Mouse (Mus musculus) lung, postnatal 0 days (tissue): ENCODE results near the gene Upp2. TPM values are rescaled to one million over a fixed set of nuclear protein-coding genes. Genes with fewer than 3 reads are reported as not detected.

Source experiments
- ATAC-seq: fragments of 200-750 bp; cut with Nextera tagmentation; 2 replicates; pipeline ENCODE4 v1.8.0; 2017; ENCODE audit warnings: moderate library complexity
- DNase-seq: peaks from one replicate; pipeline ENCODE4 v3.0.0-alpha.2; 2016; ENCODE audit warnings: low spot score
- H3K27ac ChIP-seq: fragments of 300-500 bp; sonication (generic); 2 replicates; pipeline ENCODE4 v1.5.1; 2014; ENCODE audit warnings: antibody characterized with exemption, mild to moderate bottlenecking, low read length, mixed read lengths
- H3K27me3 ChIP-seq: fragments of 300-500 bp; sonication (generic); replicated peaks from 2 replicates; pipeline ENCODE4 v1.6.1; 2014; ENCODE audit warnings: low read length, mixed read lengths; ENCODE audit not compliant: insufficient read depth
- H3K36me3 ChIP-seq: fragments of 300-500 bp; sonication (generic); 2 replicates; pipeline ENCODE4 v1.6.1; 2014; ENCODE audit warnings: low read length, mixed read lengths; ENCODE audit not compliant: insufficient read depth
- H3K4me1 ChIP-seq: fragments of 300-500 bp; sonication (generic); 2 replicates; pipeline ENCODE4 v1.6.1; 2014; ENCODE audit warnings: antibody characterized with exemption, low read depth, low read length, mixed read lengths; ENCODE audit not compliant: insufficient read depth
- H3K4me2 ChIP-seq: fragments of 300-500 bp; sonication (generic); replicated peaks from 2 replicates; pipeline ENCODE4 v1.6.1; 2014; ENCODE audit warnings: low read depth, mild to moderate bottlenecking, low read length, moderate library complexity, mixed read lengths
- H3K4me3 ChIP-seq: fragments of 300-500 bp; sonication (generic); 2 replicates; pipeline ENCODE4 v1.5.1; 2014; ENCODE audit warnings: low read depth, low read length
- H3K9ac ChIP-seq: fragments of 300-500 bp; sonication (generic); replicated peaks from 2 replicates; pipeline ENCODE4 v1.6.1; 2014; ENCODE audit warnings: low read depth, mild to moderate bottlenecking
- H3K9me3 ChIP-seq: fragments of 300-500 bp; sonication (generic); 2 replicates; pipeline ENCODE4 v1.6.1; 2016; ENCODE audit warnings: low read length, mixed read lengths
- CTCF ChIP-seq: IDR thresholded peaks from 2 replicates; pipeline ENCODE4 v1.5.1; 2016; ENCODE audit warnings: antibody characterized with exemption, mild to moderate bottlenecking
- EP300 ChIP-seq: IDR thresholded peaks from 2 replicates; pipeline ENCODE4 v1.6.1; 2016; ENCODE audit warnings: antibody characterized with exemption, mild to moderate bottlenecking, control low read depth
- whole genome bisulfite sequencing: fragments of 180-500 bp; shearing (Covaris S2); extraction: QIAGEN DNeasy Blood & Tissue Kit; methylation state at CpG from one replicate; pipeline ENCODE4 v1.1.7; 2014; 5-methylcytosine and 5-hydroxymethylcytosine counted together
- polyA plus RNA-seq: library from polyadenylated mRNA; unstranded; fragments of >200 nt; fragmentation: Nextera tagmentation; extraction: Ambion mirVana; gene quantifications from 2 replicates; pipeline ENCODE4 v1.2.1, GENCODE M21; 2015

The Upp2 gene
- polyA plus RNA-seq, 1 experiment from 2014 or later: 6.4 TPM

DNA sequence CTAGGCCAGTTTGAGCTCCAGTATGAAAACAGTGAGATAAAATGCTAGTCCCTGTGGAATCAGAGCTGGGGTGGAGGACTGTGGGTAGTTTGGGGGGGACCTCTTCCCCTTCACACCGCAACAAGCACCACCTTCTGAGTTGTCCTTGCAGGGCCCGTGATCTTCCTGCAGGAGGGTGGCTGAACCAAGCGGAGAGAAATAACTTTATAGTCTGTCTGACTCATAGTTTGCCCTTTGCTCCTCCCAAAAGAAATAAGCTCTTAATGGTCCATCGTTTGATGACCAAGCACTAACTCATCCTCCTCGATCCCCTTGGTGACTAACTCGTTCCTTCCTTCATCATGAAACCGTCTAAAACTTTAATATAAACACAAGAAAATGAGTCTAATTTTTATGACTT, 20.8 kb upstream of the Upp2 start:
- DNase-seq: no peak
- WGBS: 89% methylated on average over 7 of the region's 7 CpGs
- no peak overlapping the region for H3K27ac ChIP-seq
- no peak overlapping the region for H3K4me2 ChIP-seq
- peaks cover 9% of the 10 kb centered on the region; the same call in 1 of the 2 replicates for H3K4me1 ChIP-seq
- no peak overlapping the region for H3K4me3 ChIP-seq
- H3K36me3 ChIP-seq: no peaks in the 10 kb centered on the region
- ATAC-seq: no peak
- TF ChIP-seq CTCF (no peak), EP300 (no peak)
- H3K27me3 ChIP-seq: no peaks in the 10 kb centered on the region
- no peak overlapping the region for H3K9ac ChIP-seq
- H3K9me3 ChIP-seq: no peaks in the 10 kb centered on the region

DNA sequence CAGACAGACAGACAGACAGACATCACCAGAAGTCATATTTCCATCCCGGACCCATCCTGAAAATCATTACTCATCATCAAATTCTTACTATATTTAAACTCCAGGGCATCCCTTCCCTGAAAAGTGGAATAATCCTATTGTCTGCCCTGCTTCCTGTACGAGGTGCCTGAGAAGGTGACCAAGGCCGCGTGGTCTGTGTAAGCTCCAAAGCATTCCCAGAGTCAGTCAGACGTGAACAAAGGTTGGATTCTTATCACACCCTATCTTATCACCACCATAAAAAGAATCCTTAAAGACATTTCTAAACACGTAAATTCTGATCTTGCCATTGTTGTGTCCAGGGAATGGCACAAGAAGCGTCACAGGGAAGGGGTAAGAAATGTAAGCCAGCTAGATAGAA, 18.2 kb upstream of the Upp2 start:
- ATAC-seq (no peak), DNase-seq (no peak)
- Histone ChIP-seq H3K9ac (no peak overlapping the region), H3K4me2 (no peak overlapping the region), H3K36me3 (no peaks in the 10 kb centered on the region), H3K4me1 (peaks cover 9% of the 10 kb centered on the region; the same call in 1 of the 2 replicates), H3K27ac (no peak overlapping the region), H3K9me3 (no peaks in the 10 kb centered on the region), H3K27me3 (no peaks in the 10 kb centered on the region), H3K4me3 (no peak overlapping the region)
- no peak for TF ChIP-seq EP300
- no peak for TF ChIP-seq CTCF
- WGBS: 49% methylated on average over 7 of the region's 7 CpGs

DNA sequence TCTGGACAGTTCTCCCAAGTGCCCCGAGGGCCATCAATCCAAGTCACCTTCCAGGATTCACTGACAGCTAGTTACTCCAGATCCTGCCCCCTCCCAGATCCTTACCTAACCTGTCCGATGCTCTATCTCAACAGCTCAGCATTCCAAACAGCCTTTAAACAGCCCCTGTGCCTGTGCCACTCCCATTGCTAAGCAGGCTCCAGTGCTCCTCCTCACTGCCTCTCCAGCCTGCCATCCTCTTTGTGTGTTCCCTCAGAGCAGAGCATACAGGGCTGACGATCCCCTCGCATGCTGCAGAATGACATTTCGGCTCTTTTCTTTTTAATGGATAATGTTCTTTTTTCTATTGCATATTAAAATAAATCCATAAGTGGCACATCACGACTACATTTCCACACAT, 17.1 kb upstream of the Upp2 start:
- Histone ChIP-seq H3K27me3 (no peaks in the 10 kb centered on the region), H3K27ac (no peak overlapping the region), H3K9ac (no peak overlapping the region), H3K36me3 (no peaks in the 10 kb centered on the region), H3K4me2 (no peak overlapping the region), H3K4me1 (peaks cover 9% of the 10 kb centered on the region; the same call in 1 of the 2 replicates), H3K9me3 (no peaks in the 10 kb centered on the region), H3K4me3 (no peak overlapping the region)
- TF ChIP-seq CTCF (no peak), EP300 (no peak)
- DNase-seq (no peak), ATAC-seq (no peak)
- whole genome bisulfite sequencing: 40% methylated on average over 6 of the region's 6 CpGs

DNA sequence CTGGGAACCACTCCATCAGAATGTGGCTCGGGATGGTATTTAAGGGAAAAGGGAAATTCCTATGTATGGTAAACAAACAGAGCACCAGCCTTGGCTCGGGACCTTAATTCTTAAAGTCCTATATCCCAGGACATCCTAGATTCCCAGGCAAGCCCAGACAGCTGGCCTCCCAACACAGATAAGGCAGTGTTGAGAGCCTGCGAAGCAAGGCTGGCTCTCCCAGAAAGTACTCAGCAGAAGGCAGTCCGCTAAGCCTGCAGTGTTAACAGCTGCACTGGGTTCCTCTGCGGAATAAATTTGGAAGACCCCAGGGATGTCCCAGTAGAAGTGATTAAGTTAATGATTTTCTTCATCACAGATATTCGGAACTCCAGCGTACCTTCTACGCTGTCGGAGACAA, 16.6 kb upstream of the Upp2 start:
- Histone ChIP-seq H3K27me3 (no peaks in the 10 kb centered on the region), H3K4me2 (no peak overlapping the region), H3K4me1 (peaks cover 9% of the 10 kb centered on the region; the same call in 1 of the 2 replicates), H3K4me3 (no peak overlapping the region), H3K9ac (no peak overlapping the region), H3K27ac (no peak overlapping the region), H3K36me3 (no peaks in the 10 kb centered on the region), H3K9me3 (no peaks in the 10 kb centered on the region)
- WGBS: 38% methylated on average over 9 of the region's 9 CpGs
- DNase-seq (no peak), ATAC-seq (no peak)
- no peak for TF ChIP-seq EP300
- no peak for TF ChIP-seq CTCF

DNA sequence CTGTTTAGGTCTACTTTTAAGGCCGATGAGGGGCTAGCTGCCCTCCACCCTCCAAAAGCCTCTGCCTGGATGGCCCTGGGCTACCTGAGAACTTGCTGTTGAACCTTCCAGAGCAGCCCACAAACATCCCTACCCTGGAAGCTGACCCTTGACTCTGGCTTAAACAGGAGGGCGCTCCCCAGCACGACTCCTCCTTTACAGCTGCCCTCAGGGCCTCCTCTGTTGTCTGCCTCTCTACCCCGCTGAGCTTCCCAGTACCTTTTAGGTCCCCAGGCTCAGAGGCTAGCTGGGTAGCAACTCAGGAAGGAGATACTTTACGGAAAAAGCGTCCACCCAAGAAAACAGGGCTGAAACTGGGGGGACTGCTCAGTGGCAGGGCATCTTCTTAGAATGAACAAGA, 15.2 kb upstream of the Upp2 start:
- H3K9me3 ChIP-seq: no peaks in the 10 kb centered on the region
- no peak overlapping the region for H3K9ac ChIP-seq
- H3K27me3 ChIP-seq: no peaks in the 10 kb centered on the region
- peaks cover 9% of the 10 kb centered on the region; the same call in 1 of the 2 replicates for H3K4me1 ChIP-seq
- no peak overlapping the region for H3K4me3 ChIP-seq
- H3K36me3 ChIP-seq: no peaks in the 10 kb centered on the region
- ATAC-seq (no peak), DNase-seq (no peak)
- H3K27ac ChIP-seq: no peak overlapping the region
- no peak for TF ChIP-seq EP300
- no peak for TF ChIP-seq CTCF
- 73% methylated on average over 6 of the region's 6 CpGs for WGBS
- H3K4me2 ChIP-seq: no peak overlapping the region

DNA sequence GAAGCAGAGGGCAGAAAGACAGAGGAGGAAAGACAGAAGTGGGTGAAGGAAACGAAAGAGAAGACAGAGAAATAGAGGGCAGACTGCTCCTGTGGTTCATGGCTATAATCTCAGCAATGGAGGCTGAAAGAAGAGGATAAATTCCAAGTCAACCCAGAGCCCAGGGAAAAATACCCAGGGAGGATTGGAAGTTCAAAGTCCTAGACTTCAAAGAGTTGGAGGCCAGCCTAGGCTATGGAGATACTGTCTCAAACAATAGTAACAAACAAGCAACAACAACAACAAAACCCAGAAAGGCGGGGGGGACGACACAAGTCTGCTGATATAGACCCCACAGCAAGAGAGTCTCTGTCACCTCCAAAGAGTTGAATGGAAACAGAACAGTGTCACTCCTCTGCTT, 14.8 kb upstream of the Upp2 start:
- Histone ChIP-seq H3K4me2 (no peak overlapping the region), H3K27me3 (no peaks in the 10 kb centered on the region), H3K9me3 (no peaks in the 10 kb centered on the region), H3K27ac (no peak overlapping the region), H3K4me1 (peaks cover 9% of the 10 kb centered on the region; the same call in 1 of the 2 replicates), H3K9ac (no peak overlapping the region), H3K4me3 (no peak overlapping the region), H3K36me3 (no peaks in the 10 kb centered on the region)
- ATAC-seq: no peak
- no peak for DNase-seq
- WGBS: 76% methylated on average over 3 of the region's 3 CpGs
- TF ChIP-seq CTCF: no peak
- no peak for TF ChIP-seq EP300
